Mouse (Mus musculus) bone marrow macrophage, adult 2 months (primary cell): ENCODE data around the gene Crybb2. TPM values are rescaled to one million over a fixed set of nuclear protein-coding genes. Genes with fewer than 3 reads are reported as not detected.

Source experiments
- H3K27ac ChIP-seq: 2 replicates; pipeline ENCODE4 v1.5.1; 2012; ENCODE audit warnings: low read depth, low read length; ENCODE audit not compliant: insufficient read depth
- H3K4me1 ChIP-seq: 2 replicates; pipeline ENCODE4 v1.6.1; 2012; ENCODE audit warnings: low read length; ENCODE audit not compliant: control insufficient read depth, insufficient read depth
- H3K4me3 ChIP-seq: 2 replicates; pipeline ENCODE4 v1.5.1; 2012; ENCODE audit warnings: mild to moderate bottlenecking, low read length, moderate library complexity; ENCODE audit not compliant: insufficient read depth
- CTCF ChIP-seq: IDR thresholded peaks from 2 replicates; pipeline ENCODE4 v1.5.1; 2012; ENCODE audit warnings: low read depth, mild to moderate bottlenecking, low read length, moderate library complexity
- POLR2A ChIP-seq: IDR thresholded peaks from 2 replicates; pipeline ENCODE4 v1.6.1; 2012; ENCODE audit warnings: mild to moderate bottlenecking, low read depth, low read length, borderline replicate concordance
- polyA plus RNA-seq: library from polyadenylated mRNA; stranded (reverse); fragments of >200 nt; gene quantifications from 2 replicates; pipeline ENCODE4 v1.2.4, GENCODE M21; 2012; ENCODE audit not compliant: missing spikeins, insufficient read depth, insufficient read length

Crybb2 gene
- polyA plus RNA-seq, 1 experiment: not detected

DNA sequence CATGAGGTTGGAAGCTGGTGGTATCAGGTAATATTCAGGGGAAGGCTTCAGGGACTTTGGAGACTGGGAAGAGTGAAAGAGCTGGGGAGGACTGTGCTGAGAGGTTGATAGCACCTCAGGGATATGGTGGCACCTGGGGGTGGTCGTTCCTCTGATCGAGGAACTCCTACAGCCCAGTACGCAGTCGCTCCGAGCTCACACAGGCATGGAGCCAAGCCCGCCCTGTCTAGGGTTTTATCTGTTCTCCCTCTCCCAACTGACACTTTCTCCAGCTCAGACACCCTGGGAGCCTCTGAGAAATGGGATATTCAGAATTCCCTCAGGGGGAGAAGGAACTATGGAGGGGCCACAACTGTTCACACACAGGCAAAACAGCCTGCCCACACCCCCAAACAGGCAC is 29.1 kb downstream of the Crybb2 start:
- Histone ChIP-seq H3K4me3 (no peak overlapping the region), H3K27ac (no peak overlapping the region), H3K4me1 (no peaks in the 10 kb centered on the region)
- TF ChIP-seq CTCF (no peak), POLR2A (no peak)

DNA sequence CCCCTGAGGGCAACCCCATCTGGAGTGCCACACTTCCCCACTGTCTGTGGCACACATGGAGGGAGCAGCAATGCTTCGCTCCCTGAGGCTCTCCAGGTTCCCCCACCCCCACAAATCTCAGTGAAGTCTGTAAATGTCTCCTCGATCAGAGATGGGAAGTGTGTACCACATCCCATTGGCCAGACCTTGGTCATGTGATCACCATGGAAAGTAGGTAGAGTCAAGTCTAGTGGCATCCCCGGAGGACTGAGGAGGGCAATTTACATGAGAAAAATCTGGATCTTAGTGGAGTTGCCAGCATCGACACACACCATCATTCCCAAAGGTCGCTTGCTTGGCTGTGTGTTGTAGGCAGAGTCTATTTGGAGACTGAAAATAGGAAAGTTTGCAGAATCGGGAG is 31.3 kb downstream of the Crybb2 start:
- no peak for TF ChIP-seq POLR2A
- no peak for TF ChIP-seq CTCF
- Histone ChIP-seq H3K4me1 (no peaks in the 10 kb centered on the region), H3K27ac (no peak overlapping the region), H3K4me3 (no peak overlapping the region)

DNA sequence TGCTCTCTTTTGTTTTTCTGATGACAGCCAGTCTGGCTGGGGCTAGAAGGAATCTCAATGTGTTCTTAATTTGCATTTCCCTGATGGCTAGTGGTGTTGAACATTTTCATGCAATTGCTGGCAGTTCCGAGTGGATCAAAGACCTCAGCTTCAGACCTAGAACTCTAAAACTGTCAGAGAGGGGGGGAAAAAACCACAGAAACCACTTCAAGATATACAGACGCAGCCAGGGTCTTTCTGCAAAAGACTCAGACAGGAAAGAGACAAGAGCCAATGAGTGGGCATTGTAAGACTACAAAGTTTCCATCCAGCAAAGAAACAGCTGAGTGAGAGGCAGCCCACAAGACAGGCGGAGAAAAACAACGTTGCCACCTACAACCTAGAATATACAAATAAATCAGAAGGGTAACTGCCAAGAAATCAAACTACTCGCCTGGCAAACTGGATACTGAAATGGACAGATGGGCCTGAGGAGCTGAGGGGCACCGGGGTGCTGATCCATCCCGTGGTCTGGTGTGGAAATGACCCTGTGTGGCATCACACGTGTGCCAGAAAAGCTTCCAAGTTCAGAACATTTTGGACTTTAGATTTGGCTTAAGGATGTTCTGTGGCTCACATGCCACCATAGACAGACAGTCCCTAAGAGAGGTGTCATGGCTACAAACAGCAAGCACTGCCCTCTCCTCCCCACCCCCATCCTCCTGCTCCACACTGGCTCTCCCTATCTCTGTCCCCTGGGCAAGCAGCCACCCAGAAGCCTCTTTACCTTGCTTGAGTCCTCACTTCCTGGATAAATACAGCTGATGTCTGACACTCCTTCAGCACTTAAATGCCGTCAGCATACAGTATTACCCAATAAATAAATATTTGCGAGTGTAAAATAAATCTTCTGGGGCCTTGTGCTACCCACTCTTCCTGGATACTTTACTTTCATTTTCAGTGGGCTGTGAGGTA is 34.5 kb downstream of the Crybb2 start:
- Histone ChIP-seq H3K27ac (no peak overlapping the region), H3K4me1 (no peaks in the 10 kb centered on the region), H3K4me3 (no peak overlapping the region)
- TF ChIP-seq POLR2A: no peak
- no peak for TF ChIP-seq CTCF

GRCm38 (mm10) chr5:113031201-113031754 is 38.6 kb downstream of the Crybb2 start:
- H3K27ac ChIP-seq: no peak overlapping the region
- H3K4me3 ChIP-seq: no peak overlapping the region
- no peaks in the 10 kb centered on the region for H3K4me1 ChIP-seq
- TF ChIP-seq CTCF: no peak
- TF ChIP-seq POLR2A: no peak

- H3K4me1 ChIP-seq: no peaks in the 10 kb centered on the region
- H3K4me3 ChIP-seq: no peak overlapping the region
- no peak overlapping the region for H3K27ac ChIP-seq
- TF ChIP-seq POLR2A: no peak
These were observed 39.8 kb downstream of the Crybb2 start for GRCm38 (mm10) chr5:113030082-113030481.

DNA sequence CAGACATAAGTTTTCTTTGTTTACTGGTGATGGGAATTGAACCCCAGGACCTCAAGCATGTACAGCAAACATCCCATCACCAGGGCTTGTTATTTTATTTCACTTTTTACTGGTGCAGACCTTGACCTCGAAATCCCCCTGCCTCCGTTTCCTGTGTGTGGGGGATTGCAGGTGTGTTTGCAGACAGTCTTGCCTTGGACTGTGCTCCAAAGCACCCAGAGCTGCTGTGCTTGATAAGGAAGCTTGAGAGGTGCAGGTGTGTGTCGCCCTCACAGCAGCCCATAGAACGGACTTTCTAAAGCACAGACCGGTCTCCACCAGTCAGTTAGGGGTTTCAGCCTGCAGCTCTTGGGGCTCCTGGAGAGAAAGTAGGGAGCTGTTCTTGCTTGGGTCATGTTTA is 43.2 kb downstream of the Crybb2 start:
- Histone ChIP-seq H3K4me1 (peaks cover 2% of the 10 kb centered on the region; the same call in 1 of the 2 replicates), H3K27ac (no peak overlapping the region), H3K4me3 (no peak overlapping the region)
- TF ChIP-seq CTCF (no peak), POLR2A (no peak)

- no peak overlapping the region for H3K27ac ChIP-seq
- TF ChIP-seq CTCF (no peak), POLR2A (no peak)
- H3K4me3 ChIP-seq: no peak overlapping the region
These were observed 45.7 kb downstream of the Crybb2 start for GRCm38 (mm10) chr5:113024154-113024764.

DNA sequence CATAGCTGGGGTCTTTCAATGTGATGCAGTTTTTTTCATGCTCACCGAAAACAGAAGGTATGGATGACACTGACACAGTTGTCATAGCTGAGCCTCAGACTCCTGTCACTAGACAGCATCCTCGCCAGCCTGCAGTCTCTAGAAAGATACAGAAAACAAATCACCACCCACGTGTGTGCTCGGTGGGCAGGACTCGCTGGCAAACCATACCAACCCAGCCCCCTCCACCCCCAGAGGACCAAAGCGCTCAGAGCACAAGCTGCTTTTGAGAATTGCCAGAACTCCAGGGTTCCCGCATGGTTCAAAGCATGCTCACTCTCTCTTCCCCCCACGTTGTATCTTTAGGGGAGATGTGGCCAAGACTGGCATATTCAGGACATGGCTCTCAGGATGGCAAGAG is 51.7 kb downstream of the Crybb2 start:
- Histone ChIP-seq H3K27ac (no peak overlapping the region), H3K4me1 (peaks cover 9% of the 10 kb centered on the region), H3K4me3 (no peak overlapping the region)
- TF ChIP-seq CTCF (no peak), POLR2A (no peak)

More at GRCm38 (mm10) chr5:113024154-113024764, 45.7 kb downstream of the Crybb2 start:
- H3K4me1 ChIP-seq: peaks cover 2% of the 10 kb centered on the region; the same call in 1 of the 2 replicates

- Histone ChIP-seq H3K4me3 (no peak overlapping the region), H3K4me1 (peaks cover 9% of the 10 kb centered on the region), H3K27ac (no peak overlapping the region)
- TF ChIP-seq POLR2A: no peak
- TF ChIP-seq CTCF: no peak
These were observed 52.9 kb downstream of the Crybb2 start for GRCm38 (mm10) chr5:113017004-113017403.
